Mouse (Mus musculus) stomach, embryonic 15.5 days (tissue): ENCODE results near the gene Nfya. TPM values are rescaled to one million over a fixed set of nuclear protein-coding genes. Genes with fewer than 3 reads are reported as not detected.

Source experiments
- ATAC-seq: fragments of 200-750 bp; cut with Nextera tagmentation; 2 replicates; pipeline ENCODE4 v1.8.0; 2017; ENCODE audit warnings: low read depth, moderate number of reproducible peaks, moderate TSS enrichment; ENCODE audit not compliant: insufficient read depth, low FRiP score
- H3K27ac ChIP-seq: fragments of 300-500 bp; sonication (generic); 2 replicates; pipeline ENCODE4 v1.5.1; 2015; ENCODE audit warnings: mild to moderate bottlenecking, inconsistent platforms
- H3K27me3 ChIP-seq: fragments of 300-500 bp; sonication (generic); replicated peaks from 2 replicates; pipeline ENCODE4 v1.6.1; 2015; ENCODE audit warnings: inconsistent platforms
- H3K36me3 ChIP-seq: fragments of 300-500 bp; sonication (generic); 2 replicates; pipeline ENCODE4 v1.6.1; 2015; ENCODE audit warnings: inconsistent platforms
- H3K4me1 ChIP-seq: fragments of 300-500 bp; sonication (generic); 2 replicates; pipeline ENCODE4 v1.6.1; 2015; ENCODE audit warnings: inconsistent platforms
- H3K4me2 ChIP-seq: fragments of 300-500 bp; sonication (generic); 2 replicates; pipeline ENCODE4 v1.6.1; 2015; ENCODE audit warnings: mild to moderate bottlenecking, inconsistent platforms
- H3K4me3 ChIP-seq: fragments of 300-500 bp; sonication (generic); replicated peaks from 2 replicates; pipeline ENCODE4 v1.5.1; 2015; ENCODE audit warnings: inconsistent platforms
- H3K9ac ChIP-seq: fragments of 300-500 bp; sonication (generic); 2 replicates; pipeline ENCODE4 v1.6.1; 2015; ENCODE audit warnings: inconsistent platforms
- H3K9me3 ChIP-seq: fragments of 300-500 bp; sonication (generic); 2 replicates; pipeline ENCODE4 v1.6.1; 2016; ENCODE audit warnings: inconsistent platforms
- WGBS: fragments of 180-500 bp; shearing (Covaris S2); methylation state at CpG from one replicate; pipeline ENCODE4 v1.1.7; 2015; 5-methylcytosine and 5-hydroxymethylcytosine counted together
- polyA plus RNA-seq: library from polyadenylated mRNA; unstranded; fragments of >200 nt; fragmentation: Nextera tagmentation; extraction: Ambion mirVana; gene quantifications from 2 replicates; pipeline ENCODE4 v1.2.1, GENCODE M21; 2015

Gene Nfya
- polyA plus RNA-seq, 1 experiment from 2014 or later: 11.4 TPM

- no peak for ATAC-seq
- 56% methylated on average over 2 of the region's 2 CpGs for WGBS
- no peak overlapping the region for H3K4me3 ChIP-seq
Measured at GRCm38 (mm10) chr17:48385786-48386461, 23.8 kb downstream of the Nfya start.

GRCm38 (mm10) chr17:48379050-48379449 lies 30.7 kb downstream of the Nfya start:
- Histone ChIP-seq H3K27me3 (no peaks in the 10 kb centered on the region), H3K4me1 (no peaks in the 10 kb centered on the region), H3K36me3 (no peaks in the 10 kb centered on the region), H3K9me3 (no peaks in the 10 kb centered on the region), H3K27ac (no peak overlapping the region), H3K4me3 (no peak overlapping the region), H3K9ac (no peak overlapping the region), H3K4me2 (no peak overlapping the region)
- ATAC-seq: no peak

More at GRCm38 (mm10) chr17:48385786-48386461, 23.8 kb downstream of the Nfya start:
- H3K4me1 ChIP-seq: no peaks in the 10 kb centered on the region
- H3K9me3 ChIP-seq: no peaks in the 10 kb centered on the region
- H3K27ac ChIP-seq: no peak overlapping the region
- no peak overlapping the region for H3K9ac ChIP-seq
- H3K27me3 ChIP-seq: no peaks in the 10 kb centered on the region
- H3K4me2 ChIP-seq: no peak overlapping the region
- H3K36me3 ChIP-seq: peaks cover 42% of the 10 kb centered on the region

GRCm38 (mm10) chr17:48376102-48376501 lies 33.6 kb downstream of the Nfya start:
- no peaks in the 10 kb centered on the region for H3K27me3 ChIP-seq
- no peaks in the 10 kb centered on the region for H3K4me1 ChIP-seq
- no peak overlapping the region for H3K4me3 ChIP-seq
- no peak for ATAC-seq
- no peak overlapping the region for H3K27ac ChIP-seq
- no peaks in the 10 kb centered on the region for H3K9me3 ChIP-seq
- no peak overlapping the region for H3K9ac ChIP-seq
- no peaks in the 10 kb centered on the region for H3K36me3 ChIP-seq
- no peak overlapping the region for H3K4me2 ChIP-seq
- 89% methylated on average over 1 of the region's 1 CpGs for WGBS

- Histone ChIP-seq H3K4me2 (no peak overlapping the region), H3K27me3 (no peaks in the 10 kb centered on the region), H3K4me3 (no peak overlapping the region), H3K9me3 (no peaks in the 10 kb centered on the region), H3K36me3 (no peaks in the 10 kb centered on the region), H3K9ac (no peak overlapping the region), H3K27ac (no peak overlapping the region), H3K4me1 (no peaks in the 10 kb centered on the region)
- no peak for ATAC-seq
- 73% methylated on average over 8 of the region's 8 CpGs for WGBS
Measured at GRCm38 (mm10) chr17:48372987-48373386, 36.7 kb downstream of the Nfya start.

GRCm38 (mm10) chr17:48371621-48372020 lies 38.1 kb downstream of the Nfya start:
- no peaks in the 10 kb centered on the region for H3K36me3 ChIP-seq
- H3K4me1 ChIP-seq: no peaks in the 10 kb centered on the region
- H3K4me3 ChIP-seq: no peak overlapping the region
- no peaks in the 10 kb centered on the region for H3K27me3 ChIP-seq
- H3K4me2 ChIP-seq: no peak overlapping the region
- no peak overlapping the region for H3K27ac ChIP-seq
- no peaks in the 10 kb centered on the region for H3K9me3 ChIP-seq
- no peak overlapping the region for H3K9ac ChIP-seq
- ATAC-seq: no peak

- Histone ChIP-seq H3K4me2 (no peak overlapping the region), H3K27me3 (no peaks in the 10 kb centered on the region), H3K9ac (no peak overlapping the region), H3K4me3 (no peak overlapping the region), H3K4me1 (no peaks in the 10 kb centered on the region), H3K27ac (no peak overlapping the region), H3K9me3 (no peaks in the 10 kb centered on the region), H3K36me3 (no peaks in the 10 kb centered on the region)
- ATAC-seq: no peak
- WGBS: 81% methylated on average over 5 of the region's 5 CpGs
Measured at GRCm38 (mm10) chr17:48366806-48367205, 42.9 kb downstream of the Nfya start.

GRCm38 (mm10) chr17:48365511-48366155 lies 44.1 kb downstream of the Nfya start:
- Histone ChIP-seq H3K4me2 (no peak overlapping the region), H3K9me3 (no peaks in the 10 kb centered on the region), H3K36me3 (no peaks in the 10 kb centered on the region), H3K27ac (no peak overlapping the region), H3K9ac (no peak overlapping the region), H3K4me1 (no peaks in the 10 kb centered on the region), H3K4me3 (no peak overlapping the region), H3K27me3 (no peaks in the 10 kb centered on the region)
- 79% methylated on average over 9 of the region's 9 CpGs for WGBS
- no peak for ATAC-seq

- H3K9ac ChIP-seq: no peak overlapping the region
- 64% methylated on average over 6 of the region's 6 CpGs for WGBS
- no peak overlapping the region for H3K4me2 ChIP-seq
- ATAC-seq: no peak
- no peak overlapping the region for H3K27ac ChIP-seq
- no peak overlapping the region for H3K4me3 ChIP-seq
- no peaks in the 10 kb centered on the region for H3K9me3 ChIP-seq
- no peaks in the 10 kb centered on the region for H3K4me1 ChIP-seq
- no peaks in the 10 kb centered on the region for H3K27me3 ChIP-seq
- H3K36me3 ChIP-seq: no peaks in the 10 kb centered on the region
Measured at GRCm38 (mm10) chr17:48363421-48363965, 46.2 kb downstream of the Nfya start.

- no peak overlapping the region for H3K4me3 ChIP-seq
- H3K36me3 ChIP-seq: no peaks in the 10 kb centered on the region
- H3K27ac ChIP-seq: no peak overlapping the region
- H3K4me1 ChIP-seq: no peaks in the 10 kb centered on the region
- no peaks in the 10 kb centered on the region for H3K27me3 ChIP-seq
- 78% methylated on average over 8 of the region's 8 CpGs for whole genome bisulfite sequencing
- no peaks in the 10 kb centered on the region for H3K9me3 ChIP-seq
- H3K4me2 ChIP-seq: no peak overlapping the region
- ATAC-seq: no peak
- no peak overlapping the region for H3K9ac ChIP-seq
Measured at GRCm38 (mm10) chr17:48362966-48363365, 46.7 kb downstream of the Nfya start.

- H3K27ac ChIP-seq: no peak overlapping the region
- no peaks in the 10 kb centered on the region for H3K36me3 ChIP-seq
- no peak for ATAC-seq
- H3K27me3 ChIP-seq: no peaks in the 10 kb centered on the region
- no peaks in the 10 kb centered on the region for H3K4me1 ChIP-seq
- H3K9ac ChIP-seq: no peak overlapping the region
- no peak overlapping the region for H3K4me3 ChIP-seq
- H3K4me2 ChIP-seq: no peak overlapping the region
- WGBS: 46% methylated on average over 3 of the region's 3 CpGs
- H3K9me3 ChIP-seq: no peaks in the 10 kb centered on the region
Measured at GRCm38 (mm10) chr17:48362346-48362745, 47.4 kb downstream of the Nfya start.

- no peak overlapping the region for H3K4me3 ChIP-seq
- 64% methylated on average over 4 of the region's 4 CpGs for WGBS
- H3K4me2 ChIP-seq: no peak overlapping the region
- H3K9me3 ChIP-seq: no peaks in the 10 kb centered on the region
- H3K9ac ChIP-seq: no peak overlapping the region
- no peak for ATAC-seq
- no peaks in the 10 kb centered on the region for H3K36me3 ChIP-seq
- no peak overlapping the region for H3K27ac ChIP-seq
- H3K4me1 ChIP-seq: no peaks in the 10 kb centered on the region
- no peaks in the 10 kb centered on the region for H3K27me3 ChIP-seq
Measured at GRCm38 (mm10) chr17:48360462-48360861, 49.2 kb downstream of the Nfya start.

- H3K4me3 ChIP-seq: no peak within 1 kb of the TSS
- WGBS: 64% methylated on average over 7 of the region's 7 CpGs
- no peaks in the 10 kb centered on the region for H3K27me3 ChIP-seq
- no peaks in the 10 kb centered on the region for H3K36me3 ChIP-seq
- H3K27ac ChIP-seq: no peak within 1 kb of the TSS
- no peaks in the 10 kb centered on the region for H3K9me3 ChIP-seq
- no peak for ATAC-seq
- H3K4me2 ChIP-seq: no peak within 1 kb of the TSS
- no peak within 1 kb of the TSS for H3K9ac ChIP-seq
- H3K4me1 ChIP-seq: no peaks in the 10 kb centered on the region
Measured at GRCm38 (mm10) chr17:48359616-48360015, 50.1 kb downstream of the Nfya start, which contains the start of gene Treml1. Gene Treml1, plus strand, starts transcription at chr17:48359916.
